Mouse (Mus musculus) megakaryocyte, embryonic 14.5 days (primary cell): ENCODE measurements around the gene Gm13889.

Source experiments
- FLI1 ChIP-seq: IDR thresholded peaks from 2 replicates; pipeline ENCODE4 v1.6.1; 2012; ENCODE audit warnings: low read length, inconsistent platforms, mixed read lengths
- GATA1 ChIP-seq: IDR thresholded peaks from 3 replicates; pipeline ENCODE4 v1.6.1; 2012; ENCODE audit warnings: mixed read lengths, low read length, inconsistent platforms, borderline replicate concordance

GRCm38 (mm10) chr2:93913552-93913951 is 43.4 kb downstream of the Gm13889 start:
- TF ChIP-seq FLI1, result no peak
- no peak for TF ChIP-seq GATA1
